Mouse (Mus musculus): ENCODE measurements around the gene Xdh. TPM values are rescaled to one million over a fixed set of nuclear protein-coding genes. Genes with fewer than 3 reads are reported as not detected.

Xdh gene
- total and polyA plus RNA-seq, 2 experiments from 2014 or later: 2.3 to 20.4 TPM

GRCm38 (mm10) chr17:73880286-73880685 lies 69.7 kb downstream of the Xdh start:
- H3K27ac ChIP-seq (ENCODE audit: low read depth): no peak overlapping the region
- peaks cover 6% of the 10 kb centered on the region; the same call in 1 of the 2 replicates for H3K4me1 ChIP-seq (ENCODE audit: control insufficient read depth, insufficient read depth)
- H3K4me3 ChIP-seq (ENCODE audit: low read depth, low read length): no peak overlapping the region
- H3K27me3 ChIP-seq (ENCODE audit: control insufficient read depth, insufficient read depth, low read length): 0 out of 2 replicates have a peak, but pooled peaks cover 3% of the 10 kb centered on the region
- H3K9me3 ChIP-seq (replicated peaks; ENCODE audit: control insufficient read depth, low read length): no peaks in the 10 kb centered on the region
- DNase-seq (ENCODE audit: low spot score) (no peak), ATAC-seq (ENCODE audit: insufficient read depth, low read depth) (no peak)
- H3K36me3 ChIP-seq (replicated peaks; ENCODE audit: control insufficient read depth, insufficient read depth, low read length): no peaks in the 10 kb centered on the region
- H3K9ac ChIP-seq (replicated peaks; ENCODE audit: low read depth, low read length): no peak overlapping the region
- no peak for TF ChIP-seq CTCF (IDR thresholded peaks at IDR 0.05; ENCODE audit: low read depth)
- TF ChIP-seq EP300 (IDR thresholded peaks at IDR 0.05; ENCODE audit: low read depth): no peak
- no peak overlapping the region for H3K4me2 ChIP-seq (ENCODE audit: low read depth, low read length)
- WGBS: 81% methylated on average over 6 of the region's 6 CpGs

DNA sequence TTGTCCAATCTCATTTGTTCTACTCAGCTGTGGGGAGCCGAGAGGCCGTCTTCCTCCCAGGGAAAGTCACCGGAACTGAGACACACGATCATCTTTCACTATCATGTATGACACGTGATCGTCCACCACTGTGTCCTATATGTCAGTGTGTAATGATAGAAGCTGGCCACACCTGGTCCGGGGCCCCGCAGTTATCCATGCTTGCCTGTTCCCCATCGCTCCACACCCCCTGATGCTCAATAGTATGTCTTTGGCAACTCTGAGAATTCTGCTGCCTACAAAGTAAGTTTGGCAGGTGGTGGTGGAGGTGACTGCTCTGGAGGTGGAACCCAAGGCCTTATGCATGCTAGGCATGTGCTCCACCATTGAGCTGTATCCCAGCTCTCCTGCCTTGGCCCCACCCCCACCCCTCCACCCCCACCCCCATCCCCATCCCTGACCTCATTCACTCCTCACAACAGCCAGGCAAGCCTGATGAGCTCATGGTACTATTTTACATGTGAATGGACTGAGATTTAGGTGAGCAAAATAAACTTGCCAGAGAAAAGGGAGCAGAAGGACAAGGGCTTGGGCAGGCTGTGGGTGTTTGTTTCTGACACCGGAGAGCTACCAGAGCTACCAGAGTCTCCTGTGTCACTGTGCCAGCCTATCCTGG lies 70.6 kb downstream of the Xdh start:
- 85% methylated on average over 10 of the region's 10 CpGs for WGBS
- no peak for ATAC-seq (ENCODE audit: insufficient read depth, low read depth)

GRCm38 (mm10) chr17:73875674-73876073 lies 74.3 kb downstream of the Xdh start:
- Histone ChIP-seq H3K36me3 (replicated peaks; ENCODE audit: control insufficient read depth, insufficient read depth, low read length) (no peaks in the 10 kb centered on the region), H3K9me3 (replicated peaks; ENCODE audit: control insufficient read depth, low read length) (no peaks in the 10 kb centered on the region), H3K9ac (replicated peaks; ENCODE audit: low read depth, low read length) (no peak overlapping the region), H3K4me3 (ENCODE audit: low read depth, low read length) (no peak overlapping the region), H3K27ac (ENCODE audit: low read depth) (no peak overlapping the region), H3K27me3 (ENCODE audit: control insufficient read depth, insufficient read depth, low read length) (no peaks in the 10 kb centered on the region), H3K4me2 (ENCODE audit: low read depth, low read length) (no peak overlapping the region), H3K4me1 (ENCODE audit: control insufficient read depth, insufficient read depth) (no peaks in the 10 kb centered on the region)
- TF ChIP-seq CTCF (IDR thresholded peaks at IDR 0.05; ENCODE audit: low read depth) (no peak), EP300 (IDR thresholded peaks at IDR 0.05; ENCODE audit: low read depth) (no peak)
- no peak for DNase-seq (ENCODE audit: low spot score)
- WGBS: 79% methylated on average over 7 of the region's 7 CpGs
- no peak for ATAC-seq (ENCODE audit: insufficient read depth, low read depth)

More for the DNA sequence above, 70.6 kb downstream of the Xdh start:
- no peaks in the 10 kb centered on the region for H3K9me3 ChIP-seq (replicated peaks; ENCODE audit: control insufficient read depth, low read length)
- H3K27ac ChIP-seq (ENCODE audit: low read depth): no peak overlapping the region
- H3K4me3 ChIP-seq (ENCODE audit: low read depth, low read length): no peak overlapping the region
- no peaks in the 10 kb centered on the region for H3K36me3 ChIP-seq (replicated peaks; ENCODE audit: control insufficient read depth, insufficient read depth, low read length)
- peaks cover 6% of the 10 kb centered on the region; the same call in 1 of the 2 replicates for H3K4me1 ChIP-seq (ENCODE audit: control insufficient read depth, insufficient read depth)
- no peak overlapping the region for H3K4me2 ChIP-seq (ENCODE audit: low read depth, low read length)
- no peak for TF ChIP-seq EP300 (IDR thresholded peaks at IDR 0.05; ENCODE audit: low read depth)
- H3K9ac ChIP-seq (replicated peaks; ENCODE audit: low read depth, low read length): no peak overlapping the region
- no peak for DNase-seq (ENCODE audit: low spot score)
- H3K27me3 ChIP-seq (ENCODE audit: control insufficient read depth, insufficient read depth, low read length): 0 out of 2 replicates have a peak, but pooled peaks cover 3% of the 10 kb centered on the region

DNA sequence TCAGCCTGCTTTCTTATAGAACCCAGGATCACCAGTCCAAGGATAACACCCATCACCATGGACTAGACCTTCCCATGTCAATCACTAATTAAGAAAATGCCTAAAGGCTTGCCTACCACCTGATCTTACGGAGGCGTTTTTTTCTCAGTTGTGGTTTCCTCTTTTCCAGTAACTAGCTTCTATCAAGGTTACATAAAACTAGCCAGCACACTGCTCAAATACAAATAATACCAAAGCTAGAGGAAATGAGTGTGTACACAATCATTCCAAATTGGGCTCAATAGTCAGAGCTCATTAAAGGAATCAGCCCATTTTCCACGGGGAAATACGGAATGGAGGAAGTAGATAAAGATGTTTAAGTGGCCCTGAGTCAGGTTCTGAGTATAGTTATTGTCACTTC lies 74.7 kb downstream of the Xdh start:
- H3K27me3 ChIP-seq (ENCODE audit: control insufficient read depth, insufficient read depth, low read length): no peaks in the 10 kb centered on the region
- H3K9ac ChIP-seq (replicated peaks; ENCODE audit: low read depth, low read length): no peak overlapping the region
- H3K4me1 ChIP-seq (ENCODE audit: control insufficient read depth, insufficient read depth): no peaks in the 10 kb centered on the region
- no peak overlapping the region for H3K27ac ChIP-seq (ENCODE audit: low read depth)
- H3K4me2 ChIP-seq (ENCODE audit: low read depth, low read length): no peak overlapping the region
- DNase-seq (ENCODE audit: low spot score) (no peak), ATAC-seq (ENCODE audit: insufficient read depth, low read depth) (no peak)
- TF ChIP-seq EP300 (IDR thresholded peaks at IDR 0.05; ENCODE audit: low read depth) (no peak), CTCF (IDR thresholded peaks at IDR 0.05; ENCODE audit: low read depth) (no peak)
- no peaks in the 10 kb centered on the region for H3K9me3 ChIP-seq (replicated peaks; ENCODE audit: control insufficient read depth, low read length)
- 52% methylated on average over 4 of the region's 4 CpGs for WGBS
- no peak overlapping the region for H3K4me3 ChIP-seq (ENCODE audit: low read depth, low read length)
- no peaks in the 10 kb centered on the region for H3K36me3 ChIP-seq (replicated peaks; ENCODE audit: control insufficient read depth, insufficient read depth, low read length)

DNA sequence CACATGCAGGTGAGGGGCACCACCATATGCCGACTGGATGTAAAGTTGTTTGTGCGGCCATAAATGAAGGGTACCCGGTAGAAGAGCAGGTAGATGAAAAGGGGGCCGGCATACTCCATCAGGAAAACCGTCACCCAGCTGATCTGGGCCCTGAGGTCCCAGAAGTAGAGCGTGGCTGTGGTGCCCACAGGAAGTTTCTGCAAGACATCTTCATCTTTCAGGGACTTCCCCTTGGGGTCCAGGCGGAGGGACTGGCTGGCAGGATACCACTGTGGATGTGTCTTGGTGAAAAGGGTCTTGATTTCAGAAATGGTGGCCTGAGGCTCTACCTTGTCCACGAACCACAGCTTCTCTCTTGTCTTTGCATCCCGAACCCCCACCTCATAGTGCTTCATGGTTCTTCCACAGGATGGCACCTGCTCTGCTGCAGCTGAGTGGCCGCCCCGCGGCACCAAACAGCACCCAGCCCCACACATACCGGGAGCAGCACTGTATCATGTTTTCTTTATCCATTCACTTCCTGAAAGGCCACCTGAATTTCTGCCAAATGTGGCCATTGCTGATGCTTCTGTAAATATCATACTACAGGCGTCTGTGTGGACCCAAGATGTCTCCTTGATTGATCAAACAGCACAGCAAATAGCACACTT lies 78.9 kb downstream of the Xdh start:
- no peak overlapping the region for H3K27ac ChIP-seq (ENCODE audit: low read depth)
- no peak overlapping the region for H3K4me2 ChIP-seq (ENCODE audit: low read depth, low read length)
- no peaks in the 10 kb centered on the region for H3K27me3 ChIP-seq (ENCODE audit: control insufficient read depth, insufficient read depth, low read length)
- 85% methylated on average over 14 of the region's 14 CpGs for whole genome bisulfite sequencing
- no peaks in the 10 kb centered on the region for H3K36me3 ChIP-seq (replicated peaks; ENCODE audit: control insufficient read depth, insufficient read depth, low read length)
- no peaks in the 10 kb centered on the region for H3K9me3 ChIP-seq (replicated peaks; ENCODE audit: control insufficient read depth, low read length)
- no peak overlapping the region for H3K4me3 ChIP-seq (ENCODE audit: low read depth, low read length)
- no peak overlapping the region for H3K9ac ChIP-seq (replicated peaks; ENCODE audit: low read depth, low read length)
- ATAC-seq (ENCODE audit: insufficient read depth, low read depth) (no peak), DNase-seq (ENCODE audit: low spot score) (no peak)
- TF ChIP-seq CTCF (IDR thresholded peaks at IDR 0.05; ENCODE audit: low read depth) (no peak), EP300 (IDR thresholded peaks at IDR 0.05; ENCODE audit: low read depth) (no peak)
- H3K4me1 ChIP-seq (ENCODE audit: control insufficient read depth, insufficient read depth): no peaks in the 10 kb centered on the region

All from heart, postnatal 0 days (tissue).